Mouse (Mus musculus) spleen, adult 2 months (tissue): Measurements from ENCODE around the gene Tshz3.

Experiments
- CTCF ChIP-seq: fragments of 200-500 bp; IDR thresholded peaks from 2 replicates; pipeline ENCODE4 v1.5.1; 2011; ENCODE audit warnings: mild to moderate bottlenecking, inconsistent platforms; ENCODE audit not compliant: insufficient read depth, insufficient read length, insufficient replicate concordance; ENCODE audit errors: extremely low read depth
- POLR2A ChIP-seq: fragments of 200-500 bp; IDR thresholded peaks from 2 replicates; pipeline ENCODE4 v1.6.1; 2011; ENCODE audit warnings: low read depth, low read length, inconsistent platforms

GRCm38 (mm10) chr7:36709239-36709638 lies 11.3 kb downstream of the Tshz3 start:
- no peak for TF ChIP-seq CTCF
- no peak for TF ChIP-seq POLR2A
